Mouse (Mus musculus) stomach, embryonic 16.5 days (tissue): ENCODE measurements around the gene Myog. TPM values are rescaled to one million over a fixed set of nuclear protein-coding genes. Genes with fewer than 3 reads are reported as not detected.

ENCODE experiments used
- ATAC-seq: fragments of 200-750 bp; cut with Nextera tagmentation; 2 replicates; pipeline ENCODE4 v1.8.0; 2017; ENCODE audit warnings: moderate number of reproducible peaks, moderate TSS enrichment; ENCODE audit not compliant: insufficient read depth, low FRiP score
- H3K27ac ChIP-seq: fragments of 300-500 bp; sonication (generic); 2 replicates; pipeline ENCODE4 v1.5.1; 2014; ENCODE audit warnings: low read length
- H3K27me3 ChIP-seq: fragments of 300-500 bp; sonication (generic); 2 replicates; pipeline ENCODE4 v1.6.1; 2014; ENCODE audit warnings: low read length, control low read depth, mixed read lengths; ENCODE audit not compliant: control insufficient read depth, insufficient read depth
- H3K36me3 ChIP-seq: fragments of 300-500 bp; sonication (generic); 2 replicates; pipeline ENCODE4 v1.6.1; 2014; ENCODE audit warnings: low read length; ENCODE audit not compliant: control insufficient read depth, insufficient read depth
- H3K4me1 ChIP-seq: fragments of 300-500 bp; sonication (generic); 2 replicates; pipeline ENCODE4 v1.6.1; 2014; ENCODE audit warnings: low read length, control low read depth, mixed read lengths; ENCODE audit not compliant: control insufficient read depth, insufficient read depth
- H3K4me2 ChIP-seq: fragments of 300-500 bp; sonication (generic); 2 replicates; pipeline ENCODE4 v1.6.1; 2014; ENCODE audit warnings: low read depth, low read length, mixed read lengths
- H3K4me3 ChIP-seq: fragments of 300-500 bp; sonication (generic); replicated peaks from 2 replicates; pipeline ENCODE4 v1.5.1; 2014; ENCODE audit warnings: mild to moderate bottlenecking, low read length
- H3K9ac ChIP-seq: fragments of 300-500 bp; sonication (generic); 2 replicates; pipeline ENCODE4 v1.6.1; 2014; ENCODE audit warnings: low read length
- H3K9me3 ChIP-seq: fragments of 300-500 bp; sonication (generic); replicated peaks from 2 replicates; pipeline ENCODE4 v1.6.1; 2016; ENCODE audit warnings: low read length, control low read depth; ENCODE audit not compliant: control insufficient read depth
- WGBS: fragments of 180-500 bp; shearing (Covaris S2); extraction: QIAGEN DNeasy Blood & Tissue Kit; methylation state at CpG from one replicate; pipeline ENCODE4 v1.1.7; 2014; 5-methylcytosine and 5-hydroxymethylcytosine counted together
- polyA plus RNA-seq: library from polyadenylated mRNA; unstranded; fragments of >200 nt; fragmentation: Nextera tagmentation; extraction: Ambion mirVana; gene quantifications from 2 replicates; pipeline ENCODE4 v1.2.1, GENCODE M21; 2015

Myog gene
- polyA plus RNA-seq, 1 experiment from 2014 or later = 28.7 TPM

GRCm38 (mm10) chr1:134276823-134277222, 13.0 kb upstream of the Myog start:
- Histone ChIP-seq H3K36me3 (no peaks in the 10 kb centered on the region), H3K27ac (no peak overlapping the region), H3K4me2 (no peak overlapping the region), H3K4me3 (no peak overlapping the region), H3K27me3 (no peaks in the 10 kb centered on the region), H3K9me3 (no peaks in the 10 kb centered on the region), H3K4me1 (peaks cover 5% of the 10 kb centered on the region; the same call in 1 of the 2 replicates), H3K9ac (no peak overlapping the region)
- ATAC-seq = no peak
- WGBS = 72% methylated on average over 7 of the region's 7 CpGs

DNA sequence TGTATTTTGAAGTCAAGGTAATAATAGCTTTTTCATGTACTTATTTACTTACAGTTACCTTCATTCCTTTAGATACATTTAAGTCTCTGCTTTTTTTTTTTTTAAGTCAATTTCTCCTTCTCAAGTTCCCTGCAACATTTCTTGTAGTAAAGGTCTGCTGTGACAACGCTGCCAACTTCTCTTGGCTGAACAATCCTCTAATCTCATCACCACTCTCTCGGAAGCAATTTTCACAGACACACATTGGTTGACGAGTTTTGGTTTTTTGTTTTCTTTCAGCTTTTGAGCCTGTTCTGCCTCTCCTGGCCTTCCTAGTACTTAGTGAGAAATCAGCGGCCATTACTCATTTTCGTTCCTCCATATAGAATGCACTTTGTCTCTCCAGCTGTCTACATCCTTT, 9.6 kb upstream of the Myog start:
- Histone ChIP-seq H3K27ac (no peak overlapping the region), H3K4me1 (no peaks in the 10 kb centered on the region), H3K4me3 (no peak overlapping the region), H3K36me3 (no peaks in the 10 kb centered on the region), H3K9ac (no peak overlapping the region), H3K27me3 (no peaks in the 10 kb centered on the region; the same call in 1 of the 2 replicates), H3K9me3 (no peaks in the 10 kb centered on the region), H3K4me2 (no peak overlapping the region)
- no peak for ATAC-seq
- 81% methylated on average over 5 of the region's 5 CpGs for WGBS

GRCm38 (mm10) chr1:134281563-134281962, 8.2 kb upstream of the Myog start:
- ATAC-seq = no peak
- Histone ChIP-seq H3K4me2 (no peak overlapping the region), H3K4me3 (no peak overlapping the region), H3K36me3 (no peaks in the 10 kb centered on the region), H3K27me3 (no peaks in the 10 kb centered on the region; the same call in 1 of the 2 replicates), H3K9ac (no peak overlapping the region), H3K4me1 (no peaks in the 10 kb centered on the region), H3K27ac (no peak overlapping the region), H3K9me3 (no peaks in the 10 kb centered on the region)
- WGBS = 69% methylated on average over 4 of the region's 4 CpGs

DNA sequence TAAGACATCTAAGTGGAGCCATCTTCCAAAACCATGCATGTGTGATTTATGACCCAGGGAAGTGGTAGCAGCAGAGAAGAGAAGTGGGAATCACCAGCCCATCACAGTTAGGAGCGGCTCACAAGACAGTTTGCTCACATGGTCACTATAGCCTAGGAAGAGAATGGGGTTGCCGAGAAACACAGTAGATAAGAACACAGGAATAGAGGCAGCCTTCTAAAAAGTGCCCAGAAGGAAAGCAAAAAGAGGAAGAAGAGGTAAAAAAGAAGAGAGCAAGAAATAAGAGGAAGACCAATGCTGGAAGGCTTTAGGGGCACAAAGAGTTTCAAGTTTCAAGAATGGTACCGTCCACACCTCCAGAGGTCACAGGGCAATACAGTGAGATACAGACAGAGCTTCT, 7.4 kb upstream of the Myog start:
- H3K4me1 ChIP-seq = no peaks in the 10 kb centered on the region
- no peaks in the 10 kb centered on the region for H3K36me3 ChIP-seq
- 65% methylated on average over 3 of the region's 3 CpGs for WGBS
- no peak overlapping the region for H3K27ac ChIP-seq
- no peak overlapping the region for H3K4me2 ChIP-seq
- no peak for ATAC-seq
- H3K27me3 ChIP-seq = no peaks in the 10 kb centered on the region; the same call in 1 of the 2 replicates
- no peak overlapping the region for H3K4me3 ChIP-seq
- H3K9me3 ChIP-seq = no peaks in the 10 kb centered on the region
- H3K9ac ChIP-seq = no peak overlapping the region

- Histone ChIP-seq H3K9ac (no peak overlapping the region), H3K36me3 (no peaks in the 10 kb centered on the region), H3K4me2 (no peak overlapping the region), H3K9me3 (no peaks in the 10 kb centered on the region), H3K4me1 (no peaks in the 10 kb centered on the region), H3K27ac (no peak overlapping the region), H3K27me3 (no peaks in the 10 kb centered on the region; the same call in 1 of the 2 replicates), H3K4me3 (no peak overlapping the region)
- 35% methylated on average over 1 of the region's 1 CpGs for WGBS
- no peak for ATAC-seq
These were observed 6.7 kb upstream of the Myog start for GRCm38 (mm10) chr1:134283108-134283507.

- no peak for ATAC-seq
- WGBS = 61% methylated on average over 10 of the region's 10 CpGs
- no peak overlapping the region for H3K4me3 ChIP-seq
These were observed 4.2 kb upstream of the Myog start for GRCm38 (mm10) chr1:134285458-134286120.

DNA sequence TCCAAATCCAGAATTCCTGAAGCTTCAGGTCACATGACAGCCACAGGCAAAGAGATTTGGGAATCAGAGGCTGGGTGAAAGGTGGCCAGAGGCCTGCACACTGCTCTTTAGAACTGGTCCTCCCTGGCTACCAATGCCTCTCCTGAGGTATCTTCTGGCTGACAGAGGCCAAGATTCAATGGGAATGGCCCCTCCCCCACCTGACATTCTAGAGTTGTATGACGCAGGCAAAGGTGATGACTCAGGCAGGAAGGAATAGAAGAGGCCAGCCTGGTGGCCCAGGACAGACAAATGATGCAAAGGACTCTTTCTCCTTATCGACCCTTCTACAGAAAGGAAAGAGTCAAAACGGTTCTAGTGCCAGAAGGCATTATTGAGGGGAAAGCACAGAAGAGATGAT, 1.6 kb upstream of the Myog start:
- Histone ChIP-seq H3K4me3 (no peak overlapping the region), H3K27me3 (no peaks in the 10 kb centered on the region; the same call in 1 of the 2 replicates), H3K9me3 (no peaks in the 10 kb centered on the region), H3K4me1 (no peaks in the 10 kb centered on the region), H3K4me2 (no peak overlapping the region), H3K27ac (no peak overlapping the region), H3K36me3 (no peaks in the 10 kb centered on the region), H3K9ac (no peak overlapping the region)
- no peak for ATAC-seq
- WGBS = 54% methylated on average over 3 of the region's 3 CpGs

More at GRCm38 (mm10) chr1:134285458-134286120, 4.2 kb upstream of the Myog start:
- no peak overlapping the region for H3K27ac ChIP-seq
- H3K4me2 ChIP-seq = no peak overlapping the region
- no peaks in the 10 kb centered on the region; the same call in 1 of the 2 replicates for H3K27me3 ChIP-seq
- no peak overlapping the region for H3K9ac ChIP-seq
- no peaks in the 10 kb centered on the region for H3K36me3 ChIP-seq
- H3K4me1 ChIP-seq = no peaks in the 10 kb centered on the region
- no peaks in the 10 kb centered on the region for H3K9me3 ChIP-seq

- no peak overlapping the region for H3K4me3 ChIP-seq
- no peaks in the 10 kb centered on the region for H3K36me3 ChIP-seq
- H3K27ac ChIP-seq = no peak overlapping the region
- 89% methylated on average over 13 of the region's 13 CpGs for WGBS
- H3K27me3 ChIP-seq = no peaks in the 10 kb centered on the region
- H3K9me3 ChIP-seq = no peaks in the 10 kb centered on the region
- H3K4me1 ChIP-seq = no peaks in the 10 kb centered on the region
- ATAC-seq = no peak
- H3K4me2 ChIP-seq = no peak overlapping the region
- no peak overlapping the region for H3K9ac ChIP-seq
These were observed 511 bp downstream of the Myog start for GRCm38 (mm10) chr1:134290300-134290699.

- H3K9ac ChIP-seq = no peak overlapping the region
- WGBS = 67% methylated on average over 5 of the region's 5 CpGs
- H3K4me3 ChIP-seq = no peak overlapping the region
- no peak overlapping the region for H3K27ac ChIP-seq
- H3K4me2 ChIP-seq = no peak overlapping the region
- ATAC-seq = no peak
- no peaks in the 10 kb centered on the region for H3K36me3 ChIP-seq
- H3K4me1 ChIP-seq = no peaks in the 10 kb centered on the region
- no peaks in the 10 kb centered on the region for H3K27me3 ChIP-seq
- H3K9me3 ChIP-seq = peaks cover 3% of the 10 kb centered on the region; the same call in 1 of the 2 replicates
These were observed 1.1 kb downstream of the Myog start for GRCm38 (mm10) chr1:134290909-134291308.
